Mouse (Mus musculus) gastrocnemius, postnatal 36 days (tissue): ENCODE measurements around the gene Lyl1. TPM values are rescaled to one million over a fixed set of nuclear protein-coding genes. Genes with fewer than 3 reads are reported as not detected.

Source experiments
- DNase-seq, 2 experiments: peaks; one replicate each; pipeline ENCODE4 v3.0.0; 2022
- intact Hi-C: fragments of 180-260 bp; cut with DNase I; formaldehyde crosslinking; loops from one replicate; pipeline ENCODE4 v1.15.1; 2025
- total RNA-seq, 2 experiments: library from RNA; stranded (reverse); gene quantifications; 2 replicates each; pipeline ENCODE4 v1.2.3; 2021

The Lyl1 gene
- total RNA-seq, 2 experiments from 2014 or later = 0.96 to 1.4 TPM

DNA sequence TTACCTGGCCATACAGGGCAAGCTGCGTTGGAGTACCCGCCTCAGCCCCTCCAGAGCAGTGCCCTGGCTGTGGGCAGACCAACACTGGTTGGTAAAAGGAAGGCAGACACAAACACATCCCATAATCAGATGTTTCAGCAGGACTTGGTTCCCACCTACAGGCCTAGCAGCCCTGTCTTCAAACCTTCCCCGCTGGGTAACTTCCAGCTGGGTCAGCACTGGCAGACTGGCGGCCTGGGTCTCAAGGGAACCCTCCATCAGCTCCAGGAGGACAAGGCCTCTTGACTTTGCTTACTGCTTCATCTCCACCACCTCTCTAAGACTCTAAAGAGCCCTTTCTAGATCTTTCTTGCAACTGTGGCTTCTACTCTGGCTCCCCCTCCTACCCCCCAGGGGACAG is 35.3 kb downstream of the Lyl1 start:
- intact Hi-C loops = loop anchor here (2.0 kb wide), 1 partner anchor 72 kb away; no protein-coding TSS in a partner anchor
- DNase-seq = no peak

DNA sequence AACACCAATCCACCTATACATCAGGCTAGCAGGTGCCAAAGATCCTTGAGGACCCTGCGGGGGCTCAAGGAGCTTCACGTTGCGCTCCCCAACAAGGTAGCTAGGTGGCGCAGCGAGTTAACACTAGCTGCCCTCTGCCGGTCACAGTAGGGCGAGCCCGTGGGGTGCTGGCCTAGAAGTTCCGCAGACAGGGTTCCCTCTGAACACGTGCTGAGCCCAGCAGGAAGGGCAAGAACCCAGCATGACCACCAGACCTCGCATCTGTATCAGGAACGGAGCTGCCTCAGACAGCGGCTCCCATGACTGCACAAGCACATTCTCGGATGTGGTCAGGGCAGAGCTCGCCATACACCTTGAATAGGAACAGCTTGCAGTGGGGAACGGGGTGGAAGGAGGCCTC is 36.4 kb downstream of the Lyl1 start:
- intact Hi-C loops = loop anchor here (2.0 kb wide), 1 partner anchor 71 kb away; no protein-coding TSS in a partner anchor
- peak; percentile 78 to 80 for DNase-seq

DNA sequence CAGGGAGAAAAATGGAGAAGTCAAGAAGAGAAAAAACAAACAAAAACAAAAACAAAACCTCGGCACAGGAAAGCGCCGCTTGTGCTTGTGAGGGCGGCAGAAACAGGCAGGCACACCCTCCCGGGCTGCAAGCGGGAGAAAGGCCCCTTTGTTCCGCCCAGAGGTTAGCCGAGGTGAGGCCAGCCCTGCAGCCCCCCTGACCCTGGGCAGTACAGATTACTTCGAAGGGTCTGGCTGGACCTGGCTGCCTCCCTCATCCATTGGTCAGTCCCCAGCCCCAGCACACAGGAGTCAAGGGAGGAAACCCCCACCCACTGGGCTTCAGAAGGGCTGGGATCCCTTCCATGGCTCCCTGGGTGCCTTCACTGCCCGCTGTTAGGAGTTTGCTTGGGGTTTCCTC is 37.0 kb downstream of the Lyl1 start:
- intact Hi-C loops = no loop called here
- no peak for DNase-seq

DNA sequence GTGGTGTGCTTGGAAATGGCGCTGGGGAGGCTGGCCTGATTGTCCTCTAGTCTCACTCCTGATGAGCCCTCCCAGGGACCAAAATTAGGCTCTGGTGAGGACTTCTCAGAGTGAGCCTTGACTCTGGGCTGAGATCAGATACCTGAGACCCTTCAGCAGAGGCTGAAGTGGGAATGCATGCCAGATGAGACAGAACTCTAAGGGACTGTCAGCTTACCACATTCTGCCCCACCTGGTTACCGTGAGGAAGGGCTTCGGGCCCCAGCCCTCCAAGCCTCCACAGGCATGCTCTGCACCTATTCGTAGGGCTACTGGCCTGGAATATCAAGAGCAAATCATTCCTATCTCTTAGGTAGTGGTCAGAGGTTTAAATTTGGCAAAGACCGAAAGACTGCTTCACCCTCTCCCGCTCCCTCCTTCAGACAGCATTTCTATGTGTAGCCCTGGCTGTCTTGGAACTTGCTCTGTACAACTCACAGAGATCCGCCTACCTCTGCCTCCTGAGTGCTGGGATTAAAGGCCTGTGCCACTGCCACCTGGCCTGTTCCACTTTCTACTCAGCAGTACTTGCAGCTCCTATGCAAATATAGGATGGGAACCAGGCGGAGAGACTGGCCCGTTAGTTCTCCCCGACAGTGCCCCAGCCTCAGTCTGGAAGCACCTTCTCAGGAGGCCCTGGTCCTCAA is 37.6 kb downstream of the Lyl1 start:
- DNase-seq = peak in 1 of 2 experiments; percentile 15
- intact Hi-C loops = no loop called here

DNA sequence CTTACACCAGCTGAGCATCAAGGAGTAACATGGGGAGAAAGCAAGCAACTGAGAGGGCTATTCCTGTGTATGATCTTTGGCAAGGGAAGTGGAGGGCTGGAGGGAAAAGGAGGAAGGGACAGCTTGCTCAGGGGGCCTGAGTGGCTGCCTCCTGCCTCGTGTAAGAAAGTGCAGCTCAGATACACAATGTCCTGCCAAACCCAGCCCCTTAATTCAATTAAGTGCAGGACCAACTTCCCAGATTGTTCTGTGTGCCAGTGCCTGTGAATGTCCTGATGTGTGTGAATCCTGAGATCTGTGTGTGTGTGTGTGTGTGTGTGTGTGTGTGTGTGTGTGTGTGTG is 38.1 kb downstream of the Lyl1 start:
- intact Hi-C loops = no loop called here
- no peak for DNase-seq

DNA sequence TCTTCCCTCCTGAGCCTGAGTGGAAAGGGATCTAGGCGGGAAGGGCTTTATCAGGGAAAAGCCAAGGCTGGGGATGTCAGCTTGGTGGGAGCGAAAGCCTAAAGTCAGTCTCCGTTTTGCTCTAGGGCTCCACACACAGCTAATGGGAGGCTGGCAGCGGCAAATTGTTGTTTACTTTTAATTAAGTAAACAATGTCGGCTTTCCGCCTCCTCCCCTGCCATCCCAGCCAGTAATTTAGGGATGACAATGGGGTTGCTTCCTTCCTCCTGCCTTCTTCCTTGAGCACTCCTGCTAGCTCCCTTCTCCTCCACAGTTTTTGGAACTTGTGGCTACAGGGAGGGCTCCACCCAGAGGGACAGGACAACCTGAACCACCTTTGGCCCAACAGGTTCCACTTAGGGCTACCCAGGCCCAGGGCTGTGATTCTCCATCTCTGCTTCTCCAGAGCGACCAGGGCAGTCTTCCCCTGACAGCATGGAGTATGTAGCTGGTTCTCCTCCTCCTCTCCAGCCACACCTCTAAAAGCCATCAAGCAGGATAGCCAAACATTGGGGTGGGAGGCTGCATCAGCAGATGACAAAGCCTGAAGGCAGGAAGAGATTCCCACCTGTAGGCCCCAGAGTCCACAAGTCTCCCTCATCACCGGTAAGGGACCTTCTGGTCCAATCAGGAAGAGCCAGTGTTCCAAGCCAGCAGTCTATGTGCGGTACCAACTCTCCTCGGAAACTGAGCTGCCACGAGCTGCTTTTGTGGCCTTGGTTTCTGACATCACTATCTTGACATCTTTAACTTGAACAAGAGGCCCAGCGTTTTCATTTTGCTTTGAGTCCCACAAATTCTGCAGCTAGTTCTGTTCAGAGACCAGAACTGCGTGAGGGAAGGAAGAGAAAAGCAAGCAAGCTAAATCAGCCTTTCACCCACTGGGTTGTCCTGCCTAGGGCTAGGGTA is 39.9 kb downstream of the Lyl1 start:
- DNase-seq = no peak
- intact Hi-C loops = no loop called here

DNA sequence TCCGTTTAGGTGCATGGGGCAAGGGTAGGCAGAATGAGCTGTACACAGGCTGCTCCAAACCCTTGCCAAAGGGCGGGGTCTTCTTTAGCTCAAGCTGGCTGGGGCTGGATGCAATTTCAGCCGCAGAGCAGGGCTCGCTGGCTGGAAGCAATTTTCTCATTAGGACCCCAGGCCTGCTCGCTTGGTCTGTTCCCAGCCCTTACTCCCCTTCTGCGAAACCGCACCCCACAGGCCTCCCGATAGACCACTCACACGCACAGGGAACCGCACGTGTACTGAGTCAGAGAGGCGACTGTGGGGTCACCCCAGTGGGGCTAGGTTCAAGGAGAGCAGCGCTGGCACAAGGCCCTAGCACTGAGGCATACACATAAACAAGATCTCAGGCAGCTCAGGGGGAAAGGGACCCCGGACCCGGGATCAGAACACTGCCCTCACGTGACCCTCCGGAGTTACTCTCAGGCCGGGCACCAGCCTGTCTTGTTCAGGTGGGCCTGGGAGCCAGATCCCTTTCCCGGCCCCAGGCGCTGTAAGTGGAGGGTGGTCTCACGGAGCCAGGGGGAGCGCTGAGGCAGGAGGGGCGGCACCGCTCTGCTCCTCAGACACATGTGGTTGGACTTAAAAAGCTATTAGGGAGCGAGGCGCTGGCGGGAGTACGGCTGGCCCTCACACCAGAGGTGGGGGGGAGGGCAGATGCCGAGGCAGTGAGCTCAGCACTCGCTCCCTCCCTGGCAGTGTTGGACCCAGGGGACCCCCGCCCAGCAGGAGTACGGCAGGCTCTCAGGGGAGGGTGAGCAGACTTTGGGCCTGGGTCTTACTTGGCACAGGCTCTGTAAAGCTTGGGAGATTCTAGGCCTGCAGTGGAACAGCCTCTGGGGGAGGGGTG is 41.2 kb downstream of the Lyl1 start:
- DNase-seq = peak; percentile 73 to 79
- intact Hi-C loops = no loop called here

DNA sequence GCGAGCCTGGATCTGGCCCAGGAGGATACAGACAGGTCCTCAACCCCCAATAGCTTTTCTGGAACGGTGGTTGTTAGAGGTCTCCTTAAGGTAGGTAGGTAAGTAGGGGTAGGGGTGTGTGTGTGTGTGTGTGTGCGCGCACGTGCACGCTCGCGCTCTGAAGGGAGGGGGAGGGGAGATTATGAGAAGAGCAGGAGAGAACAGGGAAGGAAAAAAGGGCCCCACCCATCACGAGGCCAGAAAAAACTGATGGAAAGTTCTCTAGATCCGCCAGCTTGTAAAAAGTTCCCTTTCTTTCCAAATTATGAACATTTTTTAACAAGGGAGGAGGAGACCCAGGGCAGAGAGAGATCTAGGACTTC is 41.8 kb downstream of the Lyl1 start:
- DNase-seq = peak in 1 of 2 experiments; percentile 54
- intact Hi-C loops = no loop called here

DNA sequence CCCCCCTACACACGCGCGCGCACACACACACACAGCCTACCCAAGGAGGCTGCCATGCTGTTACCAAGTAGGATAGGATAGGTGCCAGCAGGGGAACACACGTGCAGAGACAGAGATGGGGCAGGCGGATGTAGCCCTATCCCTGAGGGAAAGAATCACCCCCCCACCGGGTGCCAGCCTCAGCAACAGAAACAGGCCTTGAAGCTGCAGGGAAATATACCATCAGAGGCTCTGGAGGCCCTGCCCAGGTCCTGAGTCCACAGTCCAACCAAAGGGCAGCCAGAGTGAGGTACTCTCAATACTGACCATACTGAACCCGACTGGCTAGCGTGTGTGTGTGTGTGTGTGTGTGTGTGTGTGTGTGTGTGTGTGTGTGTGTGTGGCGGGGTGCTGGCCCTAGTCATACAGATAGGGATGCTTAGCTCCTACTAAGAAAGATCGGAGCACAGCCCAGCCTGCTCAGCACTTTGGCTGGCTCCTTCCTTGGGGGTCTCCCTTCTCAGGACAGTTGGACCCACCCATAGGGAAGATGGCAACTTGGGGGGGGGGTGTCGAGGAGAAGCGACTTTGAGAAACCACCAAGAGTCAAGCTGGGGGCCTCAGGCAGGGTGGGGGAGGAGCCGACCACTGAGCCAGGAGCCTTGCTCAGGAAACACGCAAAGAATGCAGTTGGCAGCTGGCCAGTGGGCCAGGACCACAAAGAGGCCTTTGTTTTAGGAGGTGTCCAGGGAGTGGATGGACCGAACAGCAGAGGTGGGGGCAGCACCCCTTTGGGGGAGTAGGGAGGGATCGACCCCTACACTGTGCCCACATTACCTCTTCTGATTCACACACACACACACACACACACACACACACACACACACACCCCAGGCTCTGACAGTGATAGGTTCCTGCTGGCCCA is 42.5 kb downstream of the Lyl1 start:
- peak; percentile 65 to 76 for DNase-seq
- intact Hi-C loops = no loop called here

DNA sequence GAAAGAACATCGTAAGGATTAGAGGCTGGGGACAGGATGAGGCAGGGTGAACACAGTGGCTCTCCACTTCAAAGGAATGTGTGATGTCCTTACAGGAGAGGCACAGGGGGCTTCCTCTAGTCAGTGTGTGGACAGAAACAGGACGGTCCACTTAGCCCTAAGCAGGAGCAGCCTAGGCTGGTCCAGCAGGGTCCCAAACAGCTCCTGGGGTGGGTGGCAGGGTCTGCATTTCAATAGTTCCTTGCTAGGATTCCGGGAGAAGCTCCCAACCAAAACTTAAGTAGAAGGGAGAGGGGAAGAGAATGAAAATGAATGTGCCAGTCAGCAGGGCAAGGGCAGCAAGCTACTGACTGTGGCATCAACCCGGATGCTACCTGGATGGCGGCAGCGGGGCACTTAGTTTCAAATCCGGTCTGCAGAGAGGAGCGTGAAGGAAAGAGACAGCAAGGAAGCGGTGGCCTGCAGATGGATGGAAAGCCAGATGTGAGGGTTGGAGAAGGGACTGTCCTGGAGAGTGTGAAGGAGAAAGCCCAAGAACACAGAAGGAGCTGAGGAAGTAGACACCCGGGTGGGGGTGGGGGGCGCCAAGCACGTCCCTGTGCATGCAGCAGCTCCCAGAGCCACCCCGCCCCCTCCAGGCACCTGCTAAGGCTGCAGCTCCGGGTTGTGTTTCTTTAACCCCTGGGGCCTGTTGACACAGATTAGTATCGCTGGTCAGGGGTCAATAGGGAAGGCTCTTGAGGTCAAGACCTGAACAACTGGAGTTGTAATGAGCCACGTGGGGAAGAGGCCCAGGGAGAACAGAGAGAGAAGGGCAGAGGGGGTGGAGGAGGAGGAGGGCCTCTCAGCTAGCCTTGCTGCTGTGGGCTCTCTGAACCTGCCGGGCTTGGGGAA is 44.0 kb downstream of the Lyl1 start:
- DNase-seq = peak in 1 of 2 experiments; percentile 33
- intact Hi-C loops = no loop called here

DNA sequence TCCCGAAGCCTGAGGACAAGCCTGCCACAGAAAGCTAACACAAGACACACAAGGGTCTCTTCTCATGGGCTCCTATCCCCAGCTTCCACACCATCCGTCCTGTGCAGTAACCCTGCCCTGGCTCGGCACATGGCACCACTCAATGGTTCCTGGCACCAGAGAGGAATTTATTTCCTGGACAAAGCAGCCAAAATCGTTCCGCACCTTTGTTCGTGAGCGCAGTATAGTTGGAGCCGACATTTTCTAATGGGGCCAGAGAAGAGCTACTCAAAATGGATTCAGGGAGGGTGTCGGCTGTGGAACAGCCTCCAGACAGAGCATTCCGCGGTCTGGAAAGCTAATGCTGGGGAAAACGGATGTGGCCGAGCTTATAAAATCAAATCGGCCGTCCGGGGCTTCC is 48.3 kb downstream of the Lyl1 start:
- intact Hi-C loops = no loop called here
- peak in 1 of 2 experiments; percentile 22 for DNase-seq

DNA sequence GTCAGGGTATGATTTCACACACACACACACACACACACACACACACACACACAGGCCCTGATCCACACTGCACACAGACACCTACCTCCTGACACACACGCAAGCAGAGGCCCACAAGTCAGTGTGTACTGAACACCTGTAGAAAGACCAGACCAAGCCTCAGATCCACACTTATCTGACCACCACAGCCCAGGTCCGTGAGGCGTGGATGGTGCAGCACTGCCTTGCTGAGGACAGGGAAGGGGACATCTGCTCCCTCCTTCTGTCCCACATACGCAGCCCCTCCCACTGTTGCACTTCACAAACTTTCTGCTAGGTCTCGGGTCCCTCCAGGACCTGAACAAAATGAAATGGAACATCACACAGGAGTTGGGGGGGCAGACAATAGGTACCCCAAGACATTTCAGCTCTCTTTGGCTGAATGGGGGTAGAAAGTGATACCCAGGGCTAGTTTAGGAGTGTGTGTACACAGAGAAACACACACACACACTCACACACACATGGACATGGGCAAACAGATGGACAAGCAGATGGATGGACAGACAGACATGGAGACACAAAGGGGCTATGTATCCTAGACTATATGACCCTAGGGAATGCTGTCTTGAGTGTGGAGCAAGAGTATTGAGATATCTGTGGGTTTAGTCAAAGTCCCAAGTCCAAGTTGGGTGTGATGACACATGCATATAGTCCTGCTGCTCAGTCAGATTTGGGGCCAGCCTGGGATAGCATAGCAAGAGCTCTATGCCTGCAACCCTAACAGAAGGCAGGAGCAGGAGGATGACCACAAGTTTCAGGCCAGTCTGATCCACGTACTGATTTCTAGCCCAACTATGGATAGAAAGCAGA is 51.7 kb downstream of the Lyl1 start:
- DNase-seq = no peak
- intact Hi-C loops = no loop called here

Other genes with a start within 250 kb of the Lyl1 start
- 1 to 10 TPM; 5.6 to 9.3 TPM for gene Ier2, start 38.6 kb upstream of the Lyl1 start, total RNA-seq
- gene Trmt1, start 15.2 kb upstream of the Lyl1 start, total RNA-seq = 10 to 100 TPM; 39.8 to 43.3 TPM
- gene Nacc1, start 13.6 kb upstream of the Lyl1 start, total RNA-seq = 10 to 100 TPM; 18.1 to 20.1 TPM
- 1 to 10 TPM in 1 of 2 experiments, not detected in 1; 1.0 TPM for gene G430095P16Rik, start 21.6 kb downstream of the Lyl1 start, total RNA-seq
- gene Nfix, start 98.9 kb downstream of the Lyl1 start, total RNA-seq = 100 to 1,000 TPM; 433 to 510 TPM
- 1 to 10 TPM; 8.3 to 9.9 TPM for gene Dand5, start 121.4 kb downstream of the Lyl1 start, total RNA-seq
- gene Gadd45gip1, start 130.1 kb downstream of the Lyl1 start, total RNA-seq = 10 to 100 TPM; 17.7 to 23.0 TPM
- gene Rad23a, start 139.2 kb downstream of the Lyl1 start, total RNA-seq = 100 to 1,000 TPM; 136 to 151 TPM
- gene Calr, start 145.5 kb downstream of the Lyl1 start, total RNA-seq = 100 to 1,000 TPM; 153 to 159 TPM
- 10 to 100 TPM; 22.1 to 26.2 TPM for gene Farsa, start 155.5 kb downstream of the Lyl1 start, total RNA-seq
- gene Syce2, start 170.7 kb downstream of the Lyl1 start, total RNA-seq = 1 to 10 TPM in 1 of 2 experiments, under 1 TPM in 1; 0.71 to 1.4 TPM
- gene Gcdh, start 192.5 kb downstream of the Lyl1 start, total RNA-seq = 10 to 100 TPM; 25.5 to 45.9 TPM
- not detected for gene Klf1, start 200.5 kb downstream of the Lyl1 start, total RNA-seq
- gene Dnase2a, start 207.1 kb downstream of the Lyl1 start, total RNA-seq = 1 to 10 TPM; 3.7 to 5.1 TPM
- gene Mast1, start 235.9 kb downstream of the Lyl1 start, total RNA-seq = not detected
- not detected for gene Rtbdn, start 245.5 kb downstream of the Lyl1 start, total RNA-seq